In genomic region chr2:34088832-34089231, GRCm38 (mm10) we compare ENCODE assay signal across 26 mouse cellular contexts.
DNase-seq lines count a peak whose midpoint lies in the region; ATAC-seq and TF ChIP-seq lines count a peak whose summit lies in the region.
"Had no signal": no experiment of that assay in that cellular context is flagged by ENCODE, and none has a peak within 500 bp of the region (broad histone marks: within the 10 kb centered on the region; RNA-seq: fewer than 3 reads in every experiment).

No protein-coding gene starts in this region.

- no peak for ATAC-seq in hindbrain, embryonic 12.5 days (ENCODE audit: low FRiP score)
- ATAC-seq in neural tube, embryonic 13.5 days (ENCODE audit: low read depth), result no peak
- peak; percentile 26; the same call in 1 of the 2 replicates for ATAC-seq in megakaryocyte progenitor cell, adult 5-6 weeks (replicated peaks; ENCODE audit: poor library complexity)
- ATAC-seq: forebrain, embryonic 16.5 days; liver, postnatal 0 days; lung, postnatal 0 days had no signal

- no peak overlapping the region for H3K4me2 ChIP-seq in hindbrain, embryonic 12.5 days (replicated peaks)
- no peak overlapping the region for H3K4me2 ChIP-seq in neural tube, embryonic 13.5 days
- H3K4me2 ChIP-seq: kidney, embryonic 15.5 days; limb, embryonic 12.5 days; liver, embryonic 11.5 days; midbrain, embryonic 11.5 days had no signal

- TF ChIP-seq POLR2A in MEL (IDR thresholded peaks at IDR 0.05; ENCODE audit: control insufficient read depth in 1 of 2, insufficient read depth in 1 of 2, low read depth in 1 of 2, low read length in 2 of 2, poor library complexity in 1 of 2), result no peak

- peaks cover 27% of the 10 kb centered on the region for H3K4me1 ChIP-seq in hindbrain, embryonic 12.5 days
- peaks cover 30% of the 10 kb centered on the region for H3K4me1 ChIP-seq in hindbrain, embryonic 10.5 days (replicated peaks)
- H3K4me1 ChIP-seq in neural tube, embryonic 13.5 days (replicated peaks), result peaks cover 43% of the 10 kb centered on the region
- H3K4me1 ChIP-seq in MEL (ENCODE audit: control insufficient read depth in 1 of 2, insufficient read depth in 2 of 2, low read length in 2 of 2), result peaks cover 0 to 6% of the 10 kb centered on the region in 2 experiments; a peak in 3 of 4 replicates
- H3K4me1 ChIP-seq: kidney, embryonic 15.5 days; limb, embryonic 12.5 days had no signal

- H3K4me3 ChIP-seq in hindbrain, embryonic 12.5 days, result no peak overlapping the region
- no peak overlapping the region for H3K4me3 ChIP-seq in hindbrain, embryonic 10.5 days
- H3K4me3 ChIP-seq in neural tube, embryonic 13.5 days, result no peak overlapping the region
- H3K4me3 ChIP-seq in MEL (ENCODE audit: control insufficient read depth in 1 of 2, insufficient read depth in 1 of 2, low read depth in 2 of 2, low read length in 2 of 2), result no peak overlapping the region
- H3K4me3 ChIP-seq: embryonic facial prominence, embryonic 10.5 days; heart, embryonic 10.5 days; kidney, embryonic 15.5 days; limb, embryonic 12.5 days had no signal

- no peaks in the 10 kb centered on the region for H3K79me2 ChIP-seq in MEL (ENCODE audit: control insufficient read depth, insufficient read depth, low read length, poor library complexity)

- 0 out of 2 replicates have a peak overlapping the region, but pooled peaks have one; percentile 32 for H3K27ac ChIP-seq in hindbrain, embryonic 12.5 days
- H3K27ac ChIP-seq in hindbrain, embryonic 10.5 days, result no peak overlapping the region
- H3K27ac ChIP-seq in neural tube, embryonic 13.5 days (replicated peaks), result peak overlapping the region; percentile 70
- H3K27ac ChIP-seq in MEL (ENCODE audit: control insufficient read depth, low read depth, low read length), result no peak overlapping the region
- H3K27ac ChIP-seq: embryonic facial prominence, embryonic 10.5 days; heart, embryonic 10.5 days; kidney, embryonic 15.5 days; limb, embryonic 12.5 days had no signal

- peak; percentile 46 to 53; a peak in 3 of 4 replicates for TF ChIP-seq EP300 in MEL (IDR thresholded peaks at IDR 0.05; ENCODE audit: low read depth in 1 of 2, low read length in 2 of 2)

- no peak for TF ChIP-seq RAD21 in MEL (IDR thresholded peaks at IDR 0.05; ENCODE audit: low read depth, low read length)

- no peak for TF ChIP-seq CTCF in MEL (IDR thresholded peaks at IDR 0.05 in 2 of 3, conservative IDR thresholded peaks at IDR 0.05 in 1 of 3; ENCODE audit: control insufficient read depth in 1 of 3, insufficient read depth in 1 of 3, low read depth in 2 of 3, low read length in 3 of 3, poor library complexity in 1 of 3, severe bottlenecking in 1 of 3)

- 0 out of 2 replicates have a peak, but pooled peaks cover 3% of the 10 kb centered on the region for H3K27me3 ChIP-seq in hindbrain, embryonic 12.5 days
- no peaks in the 10 kb centered on the region for H3K27me3 ChIP-seq in hindbrain, embryonic 10.5 days (ENCODE audit: insufficient read depth, poor library complexity, severe bottlenecking)
- no peaks in the 10 kb centered on the region for H3K27me3 ChIP-seq in neural tube, embryonic 13.5 days
- H3K27me3 ChIP-seq in MEL (ENCODE audit: control insufficient read depth in 1 of 2, insufficient read depth in 2 of 2, low read length in 2 of 2), result no peaks in the 10 kb centered on the region
- H3K27me3 ChIP-seq: kidney, embryonic 15.5 days had no signal

- H3K9ac ChIP-seq in hindbrain, embryonic 12.5 days, result no peak overlapping the region
- H3K9ac ChIP-seq in neural tube, embryonic 13.5 days, result no peak overlapping the region
- H3K9ac ChIP-seq in MEL (ENCODE audit: control insufficient read depth, low read depth, low read length, poor library complexity, severe bottlenecking), result no peak overlapping the region
- H3K9ac ChIP-seq: kidney, embryonic 15.5 days; limb, embryonic 12.5 days; liver, postnatal 0 days had no signal

- H3K9me3 ChIP-seq in hindbrain, embryonic 12.5 days (replicated peaks), result no peaks in the 10 kb centered on the region
- no peaks in the 10 kb centered on the region for H3K9me3 ChIP-seq in hindbrain, embryonic 10.5 days
- H3K9me3 ChIP-seq in neural tube, embryonic 13.5 days, result no peaks in the 10 kb centered on the region
- no peaks in the 10 kb centered on the region for H3K9me3 ChIP-seq in MEL (replicated peaks; ENCODE audit: insufficient read depth, low read length)
- H3K9me3 ChIP-seq: embryonic facial prominence, embryonic 10.5 days; G1E; heart, embryonic 10.5 days; kidney, embryonic 15.5 days; limb, embryonic 12.5 days had no signal

- DNase-seq in hindbrain, embryonic 10.5 days (ENCODE audit: low spot score), result no peak
- DNase-seq in neural tube, embryonic 10.5 days (ENCODE audit: extremely low spot score, low spot score), result no peak
- DNase-seq in MEL (ENCODE audit: low read depth, low spot score), result peak; percentile 70
- DNase-seq in testis, postnatal 14 days (ENCODE audit: low spot score), result no peak
- DNase-seq: adrenal gland, postnatal 25 days; B cell, adult 2 months; cerebellum, adult 11 months; cerebellum, adult 9-11 months; heart, postnatal 4 days; kidney, adult 11 months; kidney, postnatal 36 days; liver, postnatal 0 days; retina, postnatal 1 day; spleen, adult 18-20 months had no signal

- 67% methylated on average over 4 of the region's 4 CpGs for WGBS in hindbrain, embryonic 12.5 days
- 73% methylated on average over 4 of the region's 4 CpGs for WGBS in hindbrain, embryonic 10.5 days
- WGBS in neural tube, embryonic 13.5 days, result 48% methylated on average over 4 of the region's 4 CpGs

- H3K36me3 ChIP-seq in hindbrain, embryonic 12.5 days, result no peaks in the 10 kb centered on the region
- H3K36me3 ChIP-seq in hindbrain, embryonic 10.5 days, result no peaks in the 10 kb centered on the region
- H3K36me3 ChIP-seq in neural tube, embryonic 13.5 days, result no peaks in the 10 kb centered on the region
- peaks cover 0 to 2% of the 10 kb centered on the region in 2 experiments; a peak in 2 of 4 replicates for H3K36me3 ChIP-seq in MEL (ENCODE audit: control insufficient read depth in 1 of 2, insufficient read depth in 2 of 2, low read length in 2 of 2)
- H3K36me3 ChIP-seq: embryonic facial prominence, embryonic 10.5 days; G1E; heart, embryonic 10.5 days; kidney, embryonic 15.5 days; limb, embryonic 12.5 days had no signal

TF ChIP-seq in MEL, 35 proteins besides CTCF, POLR2A, EP300 and RAD21:
- no peak for TF ChIP-seq KAT2A (conservative IDR thresholded peaks at IDR 0.05; ENCODE audit: low read depth, low read length)
- TF ChIP-seq RCOR1 (IDR thresholded peaks at IDR 0.05; ENCODE audit: low read depth, low read length), result no peak
- TF ChIP-seq TCF12 (IDR thresholded peaks at IDR 0.05; ENCODE audit: low read depth, low read length), result 0 out of 2 replicates have a peak, but pooled peaks have one; percentile 30
- no peak for TF ChIP-seq UBTF (IDR thresholded peaks at IDR 0.05; ENCODE audit: borderline replicate concordance, insufficient read depth, low read depth, low read length)
- no peak for TF ChIP-seq JUND (IDR thresholded peaks at IDR 0.05; ENCODE audit: low read depth, low read length)
- TF ChIP-seq ETS1 (IDR thresholded peaks at IDR 0.05; ENCODE audit: low read depth, low read length), result no peak
- no peak for TF ChIP-seq TBP (IDR thresholded peaks at IDR 0.05; ENCODE audit: low read depth, low read length)
- peak; percentile 61 for TF ChIP-seq MXI1 (IDR thresholded peaks at IDR 0.05; ENCODE audit: low read depth, low read length)
- TF ChIP-seq MEF2A (IDR thresholded peaks at IDR 0.05; ENCODE audit: extremely low read depth, insufficient replicate concordance, low read depth, low read length, poor library complexity, severe bottlenecking), result no peak
- TF ChIP-seq MYC (IDR thresholded peaks at IDR 0.05; ENCODE audit: low read depth, low read length), result 0 out of 2 replicates have a peak, but pooled peaks have one; percentile 37
- no peak for TF ChIP-seq POLR2AphosphoS2 (IDR thresholded peaks at IDR 0.05; ENCODE audit: low read length)
- peak; percentile 64 for TF ChIP-seq MAX (IDR thresholded peaks at IDR 0.05; ENCODE audit: low read length)
- TF ChIP-seq GABPA (IDR thresholded peaks at IDR 0.05; ENCODE audit: low read depth, low read length), result no peak
- TF ChIP-seq CHD2 (IDR thresholded peaks at IDR 0.05; ENCODE audit: low read length), result no peak
- TF ChIP-seq TAL1 (IDR thresholded peaks at IDR 0.05; ENCODE audit: low read length), result peak; percentile 78
- no peak for TF ChIP-seq ZNF384 (IDR thresholded peaks at IDR 0.05; ENCODE audit: low read depth, low read length)
- no peak for TF ChIP-seq MYB (IDR thresholded peaks at IDR 0.05; ENCODE audit: low read depth, low read length)

Comparison
In these comparisons a context has a peak if more than half of its experiments do, and no peak if none do; other contexts are left out.
1. H3K27ac ChIP-seq: peak in hindbrain, embryonic 12.5 days (single experiment) and neural tube, embryonic 13.5 days (single experiment); none in hindbrain, embryonic 10.5 days (single experiment) and MEL (single experiment).